Mouse (Mus musculus): Measurements from ENCODE around the gene Mdn1. TPM values are rescaled to one million over a fixed set of nuclear protein-coding genes. Genes with fewer than 3 reads are reported as not detected.

The Mdn1 gene
- total and polyA plus RNA-seq, 3 experiments, result 31.1 to 89.5 (median 53.5) TPM

DNA sequence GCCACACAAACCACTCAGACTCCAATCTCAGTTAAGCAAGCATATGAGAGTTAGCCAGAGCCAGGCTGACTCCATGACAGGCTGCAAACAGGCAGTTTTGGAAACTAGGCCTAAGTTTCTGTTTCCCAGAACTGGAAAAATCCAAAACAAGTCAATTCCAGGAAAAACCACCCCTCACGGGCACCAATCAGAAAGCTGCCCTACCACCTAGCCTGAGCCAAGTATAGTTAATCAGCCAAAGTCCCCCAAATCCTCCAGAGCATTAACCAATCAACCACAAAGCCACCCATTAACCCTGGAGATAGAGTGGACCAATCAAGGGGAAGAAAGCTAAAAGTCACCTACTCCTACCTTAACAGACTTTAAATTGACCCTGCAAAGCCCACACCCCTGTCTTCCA, 130.2 kb downstream of the Mdn1 start:
- TF ChIP-seq POLR2AphosphoS2 (IDR thresholded peaks at IDR 0.05; ENCODE audit: low read depth, low read length) (no peak), JUN (IDR thresholded peaks at IDR 0.05; ENCODE audit: insufficient read depth, low read depth, low read length) (no peak), E2F4 (IDR thresholded peaks at IDR 0.05; ENCODE audit: insufficient replicate concordance, low read depth, low read length) (no peak), RCOR1 (conservative IDR thresholded peaks at IDR 0.05; ENCODE audit: low read depth, low read length) (no peak), CHD1 (IDR thresholded peaks at IDR 0.05; ENCODE audit: low read depth, low read length) (no peak), MAFK (IDR thresholded peaks at IDR 0.05; ENCODE audit: insufficient replicate concordance, low read length) (no peak), TCF12 (IDR thresholded peaks at IDR 0.05; ENCODE audit: low read depth, low read length) (no peak), USF2 (conservative IDR thresholded peaks at IDR 0.05; ENCODE audit: low read depth, low read length) (no peak), MXI1 (IDR thresholded peaks at IDR 0.05; ENCODE audit: low read depth, low read length) (no peak), USF1 (IDR thresholded peaks at IDR 0.05; ENCODE audit: low read depth, low read length) (no peak), ZMIZ1 (IDR thresholded peaks at IDR 0.05; ENCODE audit: low read depth, low read length) (no peak), CTCF (conservative IDR thresholded peaks at IDR 0.05 in 1 of 2, IDR thresholded peaks at IDR 0.05 in 1 of 2; ENCODE audit: low read depth in 2 of 2, low read length in 2 of 2) (no peak), GABPA (IDR thresholded peaks at IDR 0.05; ENCODE audit: insufficient replicate concordance, low read depth, low read length) (no peak), RAD21 (IDR thresholded peaks at IDR 0.05; ENCODE audit: low read depth, low read length) (no peak)
- Histone ChIP-seq H3K79me2 (replicated peaks; ENCODE audit: control insufficient read depth, extremely low read depth, insufficient read depth, poor library complexity, severe bottlenecking) (no peaks in the 10 kb centered on the region), H3K36me3 (replicated peaks in 1 of 2; ENCODE audit: control insufficient read depth in 1 of 2, insufficient read depth in 1 of 2, low read length in 1 of 2) (peaks cover 0 to 2% of the 10 kb centered on the region in 2 experiments), H3K9me3 (replicated peaks; ENCODE audit: low read length) (no peaks in the 10 kb centered on the region), H3K4me3 (replicated peaks in 1 of 3; ENCODE audit: low read depth in 2 of 3, low read length in 2 of 3, poor library complexity in 1 of 3) (no peak overlapping the region), H3K9ac (ENCODE audit: insufficient read depth, low read depth) (no peak overlapping the region), H3K27me3 (replicated peaks) (no peaks in the 10 kb centered on the region), H3K27ac (ENCODE audit: insufficient read depth, low read depth) (no peak overlapping the region), H3K4me1 (ENCODE audit: control insufficient read depth in 1 of 2, insufficient read depth in 2 of 2) (no peaks in the 10 kb centered on the region), H3K4me2 (ENCODE audit: insufficient read depth, low read depth, poor library complexity, severe bottlenecking) (no peak overlapping the region)
- in situ Hi-C loops (cut with MboI; ENCODE audit: low pct_ligation_motif_present, low pct_unique_long_range_greater_than_20kb, low sequenced_read_pairs) (no loop called here), dilution Hi-C loops (cut with MboI; ENCODE audit: extremely low pct_ligation_motif_present, extremely low pct_unique_long_range_greater_than_20kb, low sequenced_read_pairs) (no loop called here)
- DNase-seq (ENCODE audit: extremely low read depth), result no peak

DNA sequence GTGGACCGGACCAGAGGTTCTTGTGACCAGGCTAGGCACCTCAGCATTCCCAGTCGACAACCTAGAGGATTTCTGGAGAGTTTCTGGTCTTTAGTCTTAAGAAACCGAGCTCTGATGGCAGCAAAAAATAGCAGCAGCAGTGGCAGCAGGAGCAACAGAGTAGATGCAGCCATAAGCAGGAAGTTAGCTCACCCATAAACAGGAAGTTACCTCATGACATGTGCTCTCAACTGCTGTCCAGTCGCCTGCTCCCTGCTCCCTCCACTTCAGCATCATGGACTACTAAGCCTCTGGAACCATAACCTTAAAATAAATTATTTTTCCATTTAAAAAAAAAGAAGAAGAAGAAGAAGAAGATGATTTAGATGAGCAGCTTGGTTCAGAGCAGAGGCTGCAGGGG, 132.1 kb downstream of the Mdn1 start:
- H3K9ac ChIP-seq (ENCODE audit: insufficient read depth, low read depth), result no peak overlapping the region
- TF ChIP-seq MAX (IDR thresholded peaks at IDR 0.05; ENCODE audit: low read length) (0 out of 2 replicates have a peak, but pooled peaks have one; percentile 17), HCFC1 (IDR thresholded peaks at IDR 0.05; ENCODE audit: low read depth, low read length) (no peak)
- H3K79me2 ChIP-seq (replicated peaks; ENCODE audit: control insufficient read depth, extremely low read depth, insufficient read depth, poor library complexity, severe bottlenecking), result no peaks in the 10 kb centered on the region

More for the DNA sequence above, 132.1 kb downstream of the Mdn1 start:
- Histone ChIP-seq H3K36me3 (replicated peaks in 1 of 2; ENCODE audit: control insufficient read depth in 1 of 2, insufficient read depth in 1 of 2, low read length in 1 of 2) (peaks cover 0 to 2% of the 10 kb centered on the region in 2 experiments), H3K4me2 (ENCODE audit: insufficient read depth, low read depth, poor library complexity, severe bottlenecking) (no peak overlapping the region), H3K27ac (ENCODE audit: insufficient read depth, low read depth) (no peak overlapping the region), H3K4me1 (ENCODE audit: control insufficient read depth in 1 of 2, insufficient read depth in 2 of 2) (no peaks in the 10 kb centered on the region), H3K9me3 (replicated peaks; ENCODE audit: low read length) (no peaks in the 10 kb centered on the region), H3K4me3 (replicated peaks in 1 of 3; ENCODE audit: low read depth in 2 of 3, low read length in 2 of 3, poor library complexity in 1 of 3) (no peak overlapping the region), H3K27me3 (replicated peaks) (no peaks in the 10 kb centered on the region)
- in situ Hi-C loops (cut with MboI; ENCODE audit: low pct_ligation_motif_present, low pct_unique_long_range_greater_than_20kb, low sequenced_read_pairs), result no loop called here
- dilution Hi-C loops (cut with MboI; ENCODE audit: extremely low pct_ligation_motif_present, extremely low pct_unique_long_range_greater_than_20kb, low sequenced_read_pairs), result no loop called here
- no peak for DNase-seq (ENCODE audit: extremely low read depth)

All from CH12.LX (cell line).